Mouse (Mus musculus) thymus, postnatal 10 days (tissue): ENCODE results near the gene Eif2s3y.

Experiments used
- DNase-seq, 2 experiments: peaks; one replicate each; pipeline ENCODE4 v3.0.0; 2021; ENCODE audit warnings: low spot score in 2 of 2

The Eif2s3y gene

GRCm38 (mm10) chrY:1009882-1010751 lies at the start of gene Eif2s3y:
Gene Eif2s3y, plus strand, starts transcription at chrY:1010543.
- peak in 1 of 2 experiments; percentile 58 for DNase-seq
